Mouse (Mus musculus) telencephalon, adult 2 months (tissue): Measurements from ENCODE around the gene Nceh1.
"Not testable (repeated sequence)": the region's sequence is repeated elsewhere in the genome, so short reads cannot be mapped to it uniquely, and the experiment has no call there.

Experiments used
- DNase-seq: peaks from one replicate; pipeline ENCODE4 v3.0.0-alpha.2; 2011; ENCODE audit warnings: low read depth, low spot score

Nceh1 gene

GRCm38 (mm10) chr3:27283071-27283713, 100.4 kb downstream of the Nceh1 start:
- DNase-seq, result no peak

- no peak for DNase-seq
Measured at GRCm38 (mm10) chr3:27283796-27284195, 101.0 kb downstream of the Nceh1 start.

- DNase-seq, result no peak
Measured at GRCm38 (mm10) chr3:27284227-27284626, 101.5 kb downstream of the Nceh1 start.

- DNase-seq, result no peak
Measured at GRCm38 (mm10) chr3:27285072-27285471, 102.3 kb downstream of the Nceh1 start.

- no peak for DNase-seq
Measured at GRCm38 (mm10) chr3:27288301-27288700, 105.5 kb downstream of the Nceh1 start.

- no peak for DNase-seq
Measured at GRCm38 (mm10) chr3:27288909-27289308, 106.1 kb downstream of the Nceh1 start.

GRCm38 (mm10) chr3:27290285-27290684, 107.5 kb downstream of the Nceh1 start:
- no peak for DNase-seq

GRCm38 (mm10) chr3:27290945-27291344, 108.2 kb downstream of the Nceh1 start:
- DNase-seq, result not testable (repeated sequence)

GRCm38 (mm10) chr3:27291411-27291810, 108.6 kb downstream of the Nceh1 start:
- not testable (repeated sequence) for DNase-seq

- no peak for DNase-seq
Measured at GRCm38 (mm10) chr3:27293645-27294385, 111.0 kb downstream of the Nceh1 start.

GRCm38 (mm10) chr3:27300451-27300850, 117.7 kb downstream of the Nceh1 start:
- DNase-seq, result no peak

- no peak for DNase-seq
Measured at GRCm38 (mm10) chr3:27302339-27303022, 119.7 kb downstream of the Nceh1 start.

- DNase-seq, result no peak
Measured at GRCm38 (mm10) chr3:27306815-27307214, 124.0 kb downstream of the Nceh1 start.

- DNase-seq, result no peak
Measured at GRCm38 (mm10) chr3:27310973-27311372, 128.2 kb downstream of the Nceh1 start.

GRCm38 (mm10) chr3:27311475-27311874, 128.7 kb downstream of the Nceh1 start:
- DNase-seq, result no peak

- DNase-seq, result no peak
Measured at GRCm38 (mm10) chr3:27314506-27315164, 131.9 kb downstream of the Nceh1 start.

GRCm38 (mm10) chr3:27316559-27317287, 134.0 kb downstream of the Nceh1 start, which contains the start of gene Tnfsf10:
Gene Tnfsf10 (plus strand): TSS chr3:27317028.
- DNase-seq, result no peak

- no peak for DNase-seq
Measured at GRCm38 (mm10) chr3:27317288-27318024, 134.7 kb downstream of the Nceh1 start.

GRCm38 (mm10) chr3:27319650-27320049, 136.9 kb downstream of the Nceh1 start:
- no peak for DNase-seq
